Mouse (Mus musculus) midbrain, embryonic 10.5 days (tissue): ENCODE measurements around the gene Lhx9. TPM values are rescaled to one million over a fixed set of nuclear protein-coding genes. Genes with fewer than 3 reads are reported as not detected.
A peak's percentile ranks its signal among the peaks of the same experiment; 100 is the strongest.
"Not testable (repeated sequence)": the region's sequence is repeated elsewhere in the genome, so short reads cannot be mapped to it uniquely, and the experiment has no call there.

Experiments
- DNase-seq: peaks from one replicate; pipeline ENCODE4 v3.0.0-alpha.2; 2017; ENCODE audit warnings: low spot score
- H3K27ac ChIP-seq: fragments of 300-500 bp; sonication (generic); replicated peaks from 2 replicates; pipeline ENCODE4 v1.5.1; 2016; ENCODE audit warnings: mild to moderate bottlenecking
- H3K27me3 ChIP-seq: fragments of 300-500 bp; sonication (generic); 2 replicates; pipeline ENCODE4 v1.6.1; 2016; ENCODE audit warnings: low read depth, mild to moderate bottlenecking; ENCODE audit not compliant: poor library complexity, severe bottlenecking
- H3K36me3 ChIP-seq: fragments of 300-500 bp; sonication (generic); 2 replicates; pipeline ENCODE4 v1.6.1; 2016; ENCODE audit warnings: mild to moderate bottlenecking, moderate library complexity
- H3K4me1 ChIP-seq: fragments of 300-500 bp; sonication (generic); 2 replicates; pipeline ENCODE4 v1.6.1; 2016
- H3K4me3 ChIP-seq: fragments of 300-500 bp; sonication (generic); 2 replicates; pipeline ENCODE4 v1.5.1; 2016; ENCODE audit warnings: mild to moderate bottlenecking, moderate library complexity
- H3K9me3 ChIP-seq: fragments of 300-500 bp; sonication (generic); replicated peaks from 2 replicates; pipeline ENCODE4 v1.6.1; 2016; ENCODE audit warnings: mild to moderate bottlenecking
- WGBS: fragments of 180-500 bp; shearing (Covaris S2); methylation state at CpG from one replicate; pipeline ENCODE4 v1.1.7; 2016; 5-methylcytosine and 5-hydroxymethylcytosine counted together
- polyA plus RNA-seq: library from polyadenylated mRNA; unstranded; fragments of >200 nt; fragmentation: Nextera tagmentation; extraction: Ambion mirVana; gene quantifications from 2 replicates; pipeline ENCODE4 v1.2.1, GENCODE M21; 2016

The Lhx9 gene
- 11.4 and 21.1 TPM in 2 replicates for polyA plus RNA-seq

- Histone ChIP-seq H3K9me3 (no peaks in the 10 kb centered on the region), H3K27ac (peak within 1 kb of the TSS; percentile 47), H3K4me1 (peaks cover 44% of the 10 kb centered on the region), H3K36me3 (peaks cover 12% of the 10 kb centered on the region), H3K4me3 (peak within 1 kb of the TSS; percentile 52), H3K27me3 (peaks cover 91% of the 10 kb centered on the region)
- WGBS, result 0% methylated on average over 33 of the region's 33 CpGs
- DNase-seq, result peak; percentile 71
Measured at GRCm38 (mm10) chr1:138848511-138849109, at the start of gene Lhx9. Gene Lhx9, minus strand, starts transcription at chr1:138848577.

GRCm38 (mm10) chr1:138896088-138896487 is 47.7 kb upstream of the Lhx9 start:
- Histone ChIP-seq H3K27me3 (no peaks in the 10 kb centered on the region), H3K9me3 (no peaks in the 10 kb centered on the region; the same call in 1 of the 2 replicates), H3K4me1 (no peaks in the 10 kb centered on the region), H3K36me3 (no peaks in the 10 kb centered on the region), H3K4me3 (no peak overlapping the region), H3K27ac (no peak overlapping the region)
- 80% methylated on average over 3 of the region's 3 CpGs for WGBS
- DNase-seq, result no peak

- H3K4me1 ChIP-seq, result no peaks in the 10 kb centered on the region
- H3K27me3 ChIP-seq, result no peaks in the 10 kb centered on the region
- WGBS, result 93% methylated on average over 14 of the region's 14 CpGs
- no peak overlapping the region for H3K27ac ChIP-seq
- DNase-seq, result no peak
- no peaks in the 10 kb centered on the region for H3K36me3 ChIP-seq
- H3K9me3 ChIP-seq, result no peaks in the 10 kb centered on the region
- no peak overlapping the region for H3K4me3 ChIP-seq
Measured at GRCm38 (mm10) chr1:138877470-138878254, 29.3 kb upstream of the Lhx9 start.

- no peak overlapping the region for H3K4me3 ChIP-seq
- no peaks in the 10 kb centered on the region for H3K36me3 ChIP-seq
- H3K4me1 ChIP-seq, result no peaks in the 10 kb centered on the region
- H3K27me3 ChIP-seq, result no peaks in the 10 kb centered on the region
- H3K9me3 ChIP-seq, result no peaks in the 10 kb centered on the region
- no peak overlapping the region for H3K27ac ChIP-seq
- no peak for DNase-seq
- 82% methylated on average over 16 of the region's 16 CpGs for WGBS
Measured at GRCm38 (mm10) chr1:138876371-138877045, 28.1 kb upstream of the Lhx9 start.

DNA sequence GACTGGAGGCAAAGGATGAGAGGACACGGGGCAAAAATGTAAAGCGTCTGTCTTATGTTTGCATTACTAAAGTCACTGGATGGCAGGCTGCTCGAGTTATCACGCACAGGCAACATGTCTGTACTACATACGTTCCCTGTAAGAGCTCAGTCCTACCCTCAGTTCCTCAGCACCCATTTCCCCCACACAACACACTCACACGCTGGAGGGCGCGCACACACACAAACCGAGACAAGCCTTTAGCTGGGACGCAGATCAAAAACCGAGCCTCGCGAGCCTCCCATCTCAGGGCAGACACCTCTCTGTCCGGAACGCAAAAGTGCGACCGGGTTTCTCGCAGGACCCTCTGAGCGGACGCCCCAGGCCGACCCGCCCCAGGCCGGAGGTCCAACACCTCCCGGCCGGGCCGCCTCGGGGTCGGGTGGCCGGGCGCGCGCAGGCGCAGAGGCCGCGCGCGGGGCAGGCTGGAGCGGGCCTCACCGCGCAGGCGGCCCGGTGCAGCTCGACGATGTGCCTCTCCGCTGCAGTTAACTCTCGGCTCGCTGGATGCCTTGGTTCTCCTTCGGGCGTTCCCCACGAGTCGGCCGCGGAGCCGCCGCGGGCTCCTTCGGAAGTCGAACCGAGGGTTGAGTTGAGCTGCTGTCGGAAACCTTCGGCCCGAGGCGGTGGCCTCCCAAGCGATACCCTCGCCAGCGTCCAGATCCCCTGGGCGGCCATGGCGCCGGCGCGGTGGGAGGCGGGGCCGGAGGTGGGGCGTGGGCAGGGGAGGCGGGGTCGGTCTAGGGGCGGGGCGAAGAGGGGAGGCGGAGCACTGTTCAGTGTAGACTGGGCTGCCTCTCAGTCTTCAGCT is 7.9 kb upstream of the Lhx9 start, which contains the start of gene 2310009B15Rik:
Gene 2310009B15Rik, minus strand, starts transcription at position 752 of the 850 bp plus-strand sequence.
- Histone ChIP-seq H3K4me3 (peak within 1 kb of the TSS; percentile 55), H3K27ac (peak within 1 kb of the TSS; percentile 89), H3K27me3 (peaks cover 14% of the 10 kb centered on the region)
- H3K9me3 ChIP-seq, H3K36me3 ChIP-seq, H3K4me1 ChIP-seq: not testable (repeated sequence)
- WGBS, result under 1% methylated on average over 40 of the region's 79 CpGs
- DNase-seq, result peak; percentile 89

DNA sequence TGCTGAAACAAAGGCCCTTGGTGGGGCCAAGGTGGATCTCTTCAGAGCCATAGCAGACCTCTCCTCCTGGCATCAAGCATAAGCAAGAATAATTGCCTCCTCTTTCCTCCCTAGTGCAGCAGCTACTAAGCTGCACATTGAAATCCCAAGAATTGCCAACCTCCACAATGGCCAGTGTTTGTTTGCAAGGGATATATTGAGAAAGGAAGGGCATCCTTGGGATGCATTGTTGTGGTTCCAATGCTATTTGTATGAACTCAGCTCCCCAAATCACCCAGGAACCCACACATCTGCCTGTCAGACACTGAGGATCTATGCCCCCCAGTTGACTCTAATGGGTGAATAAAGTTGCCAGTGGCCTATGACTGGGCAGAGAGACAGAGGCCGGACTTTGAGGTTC is 2.4 kb upstream of the Lhx9 start:
- Histone ChIP-seq H3K36me3 (peaks cover 12% of the 10 kb centered on the region), H3K4me1 (peaks cover 43% of the 10 kb centered on the region), H3K9me3 (no peaks in the 10 kb centered on the region), H3K27me3 (peaks cover 69% of the 10 kb centered on the region), H3K4me3 (no peak overlapping the region), H3K27ac (no peak overlapping the region)
- 97% methylated on average over 1 of the region's 1 CpGs for WGBS
- no peak for DNase-seq

- Histone ChIP-seq H3K4me1 (peaks cover 40% of the 10 kb centered on the region), H3K27ac (no peak overlapping the region), H3K36me3 (peaks cover 12% of the 10 kb centered on the region), H3K4me3 (no peak overlapping the region), H3K27me3 (peaks cover 76% of the 10 kb centered on the region), H3K9me3 (no peaks in the 10 kb centered on the region)
- WGBS, result 35% methylated on average over 2 of the region's 4 CpGs
- no peak for DNase-seq
Measured at GRCm38 (mm10) chr1:138850161-138850539, 1.8 kb upstream of the Lhx9 start.

- H3K27me3 ChIP-seq, result peaks cover 81% of the 10 kb centered on the region
- no peaks in the 10 kb centered on the region for H3K9me3 ChIP-seq
- peaks cover 12% of the 10 kb centered on the region for H3K36me3 ChIP-seq
- peak overlapping the region; percentile 52; the same call in 1 of the 2 replicates for H3K4me3 ChIP-seq
- no peak overlapping the region for H3K27ac ChIP-seq
- H3K4me1 ChIP-seq, result peaks cover 35% of the 10 kb centered on the region
- 7% methylated on average over 8 of the region's 8 CpGs for WGBS
- DNase-seq, result no peak
Measured at GRCm38 (mm10) chr1:138849531-138850160, 1.3 kb upstream of the Lhx9 start.

DNA sequence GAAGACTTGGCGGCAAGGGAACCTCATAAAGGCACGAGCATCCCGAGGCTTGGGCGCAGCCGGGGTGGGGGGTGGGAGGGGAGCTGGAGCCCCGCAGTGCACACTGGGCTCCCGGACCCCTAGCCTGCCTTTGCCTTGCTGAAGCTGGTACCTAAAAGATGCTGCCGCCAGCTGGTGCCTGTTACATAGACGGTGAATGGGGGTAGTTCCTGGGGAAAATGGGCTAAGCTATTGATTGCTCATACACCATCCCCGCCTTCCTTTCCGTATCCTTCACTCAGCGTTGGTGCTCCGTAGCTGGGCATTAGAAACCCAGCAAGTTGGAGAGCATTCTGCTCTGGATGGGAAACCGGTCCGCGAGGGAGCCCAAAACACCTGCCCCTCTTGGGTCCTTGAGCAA is 351 bp downstream of the Lhx9 start:
- under 1% methylated on average over 16 of the region's 16 CpGs for WGBS
- Histone ChIP-seq H3K27ac (peak overlapping the region; percentile 46), H3K4me3 (peak overlapping the region; percentile 52), H3K27me3 (peaks cover 97% of the 10 kb centered on the region), H3K4me1 (peaks cover 49% of the 10 kb centered on the region), H3K9me3 (no peaks in the 10 kb centered on the region), H3K36me3 (peaks cover 12% of the 10 kb centered on the region)
- DNase-seq, result peak; percentile 52

- peaks cover 57% of the 10 kb centered on the region for H3K4me1 ChIP-seq
- WGBS, result under 1% methylated on average over 21 of the region's 21 CpGs
- H3K27ac ChIP-seq, result peak overlapping the region; percentile 47; the same call in 1 of the 2 replicates
- H3K9me3 ChIP-seq, result no peaks in the 10 kb centered on the region
- DNase-seq, result peak; percentile 47
- H3K36me3 ChIP-seq, result peaks cover 12% of the 10 kb centered on the region
- H3K4me3 ChIP-seq, result peak overlapping the region; percentile 52
- H3K27me3 ChIP-seq, result peaks cover 98% of the 10 kb centered on the region
Measured at GRCm38 (mm10) chr1:138847146-138847545, 1.2 kb downstream of the Lhx9 start.

DNA sequence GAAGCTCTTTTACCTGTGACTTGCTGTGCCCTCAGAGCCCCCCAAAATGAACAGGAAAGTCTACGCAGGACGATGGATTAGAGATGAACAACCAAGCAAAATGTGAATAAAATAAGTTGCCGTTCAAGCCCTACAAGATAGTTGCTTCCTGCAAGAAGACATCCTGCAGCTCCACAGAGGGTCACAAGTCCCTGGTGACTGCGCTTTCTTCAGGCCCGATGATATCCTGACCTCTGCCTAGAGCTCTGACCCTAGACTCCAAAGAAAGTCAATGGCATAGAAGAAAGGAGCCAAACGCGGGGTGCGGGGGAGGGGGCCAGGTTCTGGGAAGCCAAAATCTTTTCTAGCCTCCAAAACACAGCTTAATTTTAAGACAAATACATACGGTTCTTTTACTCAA is 1.8 kb downstream of the Lhx9 start:
- 1% methylated on average over 9 of the region's 9 CpGs for WGBS
- H3K27ac ChIP-seq, result no peak overlapping the region
- H3K36me3 ChIP-seq, result peaks cover 7% of the 10 kb centered on the region
- peak; percentile 50 for DNase-seq
- peaks cover 100% of the 10 kb centered on the region for H3K27me3 ChIP-seq
- no peaks in the 10 kb centered on the region for H3K9me3 ChIP-seq
- H3K4me1 ChIP-seq, result peaks cover 62% of the 10 kb centered on the region
- peak overlapping the region; percentile 52 for H3K4me3 ChIP-seq

- Histone ChIP-seq H3K36me3 (peaks cover 3% of the 10 kb centered on the region), H3K4me1 (peaks cover 67% of the 10 kb centered on the region), H3K27me3 (peaks cover 100% of the 10 kb centered on the region), H3K4me3 (peak overlapping the region; percentile 52), H3K27ac (no peak overlapping the region; the same call in 1 of the 2 replicates), H3K9me3 (no peaks in the 10 kb centered on the region)
- DNase-seq, result peak; percentile 51
- 3% methylated on average over 12 of the region's 12 CpGs for whole genome bisulfite sequencing
Measured at GRCm38 (mm10) chr1:138846131-138846530, 2.2 kb downstream of the Lhx9 start.
